Mouse (Mus musculus) left cerebral cortex, adult 18-20 months (tissue): Measurements from ENCODE around the gene Nploc4. TPM values are rescaled to one million over a fixed set of nuclear protein-coding genes. Genes with fewer than 3 reads are reported as not detected.
A peak's percentile ranks its signal among the peaks of the same experiment; 100 is the strongest.

Source experiments
- DNase-seq, 2 experiments: peaks; one replicate each; pipeline ENCODE4 v3.0.0; 2021 to 2022; ENCODE audit warnings: low spot score in 2 of 2, mixed read lengths in 1 of 2
- total RNA-seq, 2 experiments: library from RNA; stranded (reverse); gene quantifications; 2 replicates each; pipeline ENCODE4 v1.2.3; 2021

The Nploc4 gene
- total RNA-seq, 2 experiments from 2014 or later: 65.2 TPM

GRCm38 (mm10) chr11:120378611-120379540, 58.6 kb downstream of the Nploc4 start, which contains the start of gene Faap100:
TSS of gene Faap100 (minus strand) at chr11:120378764.
- peak; percentile 69 to 80 for DNase-seq

- no peak for DNase-seq
Measured at GRCm38 (mm10) chr11:120378031-120378610, 59.4 kb downstream of the Nploc4 start.

GRCm38 (mm10) chr11:120377337-120377736, 60.2 kb downstream of the Nploc4 start:
- no peak for DNase-seq

- DNase-seq: no peak
Measured at GRCm38 (mm10) chr11:120376302-120377160, 61.0 kb downstream of the Nploc4 start.

- DNase-seq: no peak
Measured at GRCm38 (mm10) chr11:120375324-120375723, 62.2 kb downstream of the Nploc4 start.

- DNase-seq: no peak
Measured at GRCm38 (mm10) chr11:120373820-120374586, 63.5 kb downstream of the Nploc4 start.

GRCm38 (mm10) chr11:120373025-120373424, 64.5 kb downstream of the Nploc4 start:
- DNase-seq: no peak

- DNase-seq: peak; percentile 39 to 53
Measured at GRCm38 (mm10) chr11:120369656-120370055, 67.9 kb downstream of the Nploc4 start.

- no peak for DNase-seq
Measured at GRCm38 (mm10) chr11:120366443-120367027, 71.0 kb downstream of the Nploc4 start.

- DNase-seq: no peak
Measured at GRCm38 (mm10) chr11:120362891-120363290, 74.6 kb downstream of the Nploc4 start.

GRCm38 (mm10) chr11:120361295-120361694, 76.2 kb downstream of the Nploc4 start, which contains the start of gene Fscn2:
TSS of gene Fscn2 (plus strand) at chr11:120361534.
- no peak for DNase-seq

GRCm38 (mm10) chr11:120360755-120361154, 76.8 kb downstream of the Nploc4 start:
- no peak for DNase-seq

GRCm38 (mm10) chr11:120360062-120360461, 77.4 kb downstream of the Nploc4 start:
- no peak for DNase-seq

- DNase-seq: no peak
Measured at GRCm38 (mm10) chr11:120359391-120359790, 78.1 kb downstream of the Nploc4 start.

GRCm38 (mm10) chr11:120357791-120358401, 79.6 kb downstream of the Nploc4 start:
- peak; percentile 59 to 73 for DNase-seq

GRCm38 (mm10) chr11:120356900-120357299, 80.6 kb downstream of the Nploc4 start:
- no peak for DNase-seq

- DNase-seq: no peak
Measured at GRCm38 (mm10) chr11:120356319-120356840, 81.1 kb downstream of the Nploc4 start.

- no peak for DNase-seq
Measured at GRCm38 (mm10) chr11:120355277-120356039, 82.0 kb downstream of the Nploc4 start.
